Mouse (Mus musculus) limb, embryonic 14.5 days (tissue): ENCODE data around the gene Trhr2. TPM values are rescaled to one million over a fixed set of nuclear protein-coding genes. Genes with fewer than 3 reads are reported as not detected.
A peak's percentile ranks its signal among the peaks of the same experiment; 100 is the strongest.

Experiments used
- ATAC-seq: fragments of 200-750 bp; cut with Nextera tagmentation; 2 replicates; pipeline ENCODE4 v1.8.0; 2017; ENCODE audit warnings: low read depth, moderate number of reproducible peaks, moderate TSS enrichment; ENCODE audit not compliant: low FRiP score
- DNase-seq: peaks from one replicate; pipeline ENCODE4 v3.0.0-alpha.2; 2015; ENCODE audit warnings: low spot score
- H3K27ac ChIP-seq: fragments of 300-500 bp; sonication (generic); replicated peaks from 2 replicates; pipeline ENCODE4 v1.5.1; 2014; ENCODE audit warnings: low read depth, mild to moderate bottlenecking, low read length, moderate library complexity, mixed read lengths
- H3K27me3 ChIP-seq: fragments of 300-500 bp; sonication (generic); 2 replicates; pipeline ENCODE4 v1.6.1; 2014; ENCODE audit warnings: low read length, mixed read lengths; ENCODE audit not compliant: control insufficient read depth, insufficient read depth
- H3K36me3 ChIP-seq: fragments of 300-500 bp; sonication (generic); 2 replicates; pipeline ENCODE4 v1.6.1; 2014; ENCODE audit warnings: mild to moderate bottlenecking, low read length, moderate library complexity, mixed read lengths; ENCODE audit not compliant: control insufficient read depth, insufficient read depth
- H3K4me1 ChIP-seq: fragments of 300-500 bp; sonication (generic); 2 replicates; pipeline ENCODE4 v1.6.1; 2014; ENCODE audit warnings: antibody characterized with exemption, low read length, mixed read lengths; ENCODE audit not compliant: control insufficient read depth, insufficient read depth
- H3K4me2 ChIP-seq: fragments of 300-500 bp; sonication (generic); replicated peaks from 2 replicates; pipeline ENCODE4 v1.6.1; 2014; ENCODE audit warnings: low read depth, mild to moderate bottlenecking, low read length, moderate library complexity; ENCODE audit not compliant: severe bottlenecking
- H3K4me3 ChIP-seq: fragments of 300-500 bp; sonication (generic); replicated peaks from 2 replicates; pipeline ENCODE4 v1.5.1; 2014; ENCODE audit warnings: low read length
- H3K9ac ChIP-seq: fragments of 300-500 bp; sonication (generic); 2 replicates; pipeline ENCODE4 v1.6.1; 2014; ENCODE audit warnings: mild to moderate bottlenecking, low read depth, low read length, moderate library complexity; ENCODE audit not compliant: severe bottlenecking
- H3K9me3 ChIP-seq: fragments of 300-500 bp; sonication (generic); 2 replicates; pipeline ENCODE4 v1.6.1; 2016; ENCODE audit warnings: low read length; ENCODE audit not compliant: control insufficient read depth
- POLR2A ChIP-seq: fragments of 200-500 bp; IDR thresholded peaks from 2 replicates; pipeline ENCODE4 v1.8.0; 2012; ENCODE audit warnings: inconsistent platforms, mild to moderate bottlenecking, moderate library complexity, borderline replicate concordance; ENCODE audit not compliant: insufficient read depth, insufficient read length; ENCODE audit errors: extremely low read depth
- WGBS: fragments of 180-500 bp; shearing (Covaris S2); extraction: QIAGEN DNeasy Blood & Tissue Kit; methylation state at CpG from one replicate; pipeline ENCODE4 v1.1.7; 2014; 5-methylcytosine and 5-hydroxymethylcytosine counted together
- polyA plus RNA-seq, 2 experiments: library from polyadenylated mRNA; depleted of rRNA in 1 of 2; stranded (reverse) in 1 of 2; unstranded in 1 of 2; fragments of >200 nt; fragmentation: Nextera tagmentation in 1 of 2; extraction: Ambion mirVana in 1 of 2; gene quantifications; 2 replicates each; pipeline versions ENCODE4 v1.2.1 to v1.2.3; 2012 to 2014

The Trhr2 gene
- polyA plus RNA-seq, 2 experiments, result 1.7 TPM; not detected in 1

GRCm38 (mm10) chr8:122319045-122319707 is 41.4 kb downstream of the Trhr2 start:
- H3K9ac ChIP-seq, result no peak overlapping the region
- H3K4me1 ChIP-seq, result no peaks in the 10 kb centered on the region; the same call in 1 of the 2 replicates
- DNase-seq, result no peak
- H3K4me3 ChIP-seq, result no peak overlapping the region
- no peak for TF ChIP-seq POLR2A
- no peak overlapping the region for H3K27ac ChIP-seq
- WGBS, result 75% methylated on average over 11 of the region's 11 CpGs
- no peak overlapping the region for H3K4me2 ChIP-seq
- no peaks in the 10 kb centered on the region for H3K9me3 ChIP-seq
- ATAC-seq, result no peak
- H3K36me3 ChIP-seq, result no peaks in the 10 kb centered on the region
- no peaks in the 10 kb centered on the region for H3K27me3 ChIP-seq

DNA sequence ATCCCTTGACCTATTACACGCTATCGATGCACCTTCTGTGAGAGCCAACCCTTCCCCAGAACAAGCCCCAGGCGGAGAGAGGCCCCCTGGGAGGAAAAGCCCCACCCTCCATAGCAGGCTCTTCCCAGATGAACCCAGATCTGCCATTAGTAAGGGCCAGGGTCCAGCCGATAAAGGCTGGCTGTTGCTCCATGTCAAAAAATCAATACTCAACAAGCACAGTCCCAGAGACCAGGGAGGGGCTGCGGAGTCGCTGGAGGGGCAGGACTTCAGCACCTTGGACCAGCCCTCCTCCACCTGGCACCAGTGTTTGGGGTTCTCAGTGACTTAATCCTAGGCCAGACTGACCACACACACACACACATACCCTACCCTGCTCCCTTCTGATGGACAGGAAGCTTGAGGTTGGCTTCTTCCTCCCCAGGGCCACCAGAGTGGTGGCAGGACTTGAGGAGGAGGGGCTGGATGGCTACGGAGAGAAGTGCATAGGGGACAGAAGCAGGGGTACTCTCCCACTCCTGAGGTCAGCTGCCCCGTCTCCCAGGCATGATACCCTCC is 42.5 kb downstream of the Trhr2 start:
- no peak overlapping the region for H3K27ac ChIP-seq
- DNase-seq (no peak), ATAC-seq (no peak)
- no peak overlapping the region for H3K4me3 ChIP-seq
- no peaks in the 10 kb centered on the region for H3K36me3 ChIP-seq
- WGBS, result 60% methylated on average over 8 of the region's 8 CpGs
- no peak for TF ChIP-seq POLR2A
- no peaks in the 10 kb centered on the region for H3K27me3 ChIP-seq
- no peak overlapping the region for H3K4me2 ChIP-seq
- H3K4me1 ChIP-seq, result no peaks in the 10 kb centered on the region
- H3K9me3 ChIP-seq, result no peaks in the 10 kb centered on the region
- H3K9ac ChIP-seq, result no peak overlapping the region

DNA sequence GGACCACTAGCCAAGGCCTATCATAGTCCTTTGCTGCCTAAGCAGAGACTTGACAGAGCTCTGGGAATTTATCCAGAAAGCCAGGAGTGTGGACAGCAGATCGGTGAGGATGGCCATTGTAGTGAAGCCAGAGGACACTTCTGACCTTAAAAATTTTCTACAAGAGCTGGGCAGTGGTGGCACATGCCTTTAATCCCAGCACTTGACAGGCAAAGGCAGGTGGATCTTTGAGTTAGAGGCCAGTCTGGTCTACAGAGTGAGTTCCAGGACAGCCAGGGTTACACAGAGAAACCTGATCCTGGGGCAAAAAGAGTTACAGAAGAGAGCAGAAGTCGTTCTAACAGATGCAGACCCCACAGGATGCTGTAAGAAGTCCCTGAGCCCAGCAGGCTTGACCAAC is 44.1 kb downstream of the Trhr2 start:
- Histone ChIP-seq H3K4me1 (no peaks in the 10 kb centered on the region), H3K9ac (no peak overlapping the region), H3K27ac (no peak overlapping the region)

DNA sequence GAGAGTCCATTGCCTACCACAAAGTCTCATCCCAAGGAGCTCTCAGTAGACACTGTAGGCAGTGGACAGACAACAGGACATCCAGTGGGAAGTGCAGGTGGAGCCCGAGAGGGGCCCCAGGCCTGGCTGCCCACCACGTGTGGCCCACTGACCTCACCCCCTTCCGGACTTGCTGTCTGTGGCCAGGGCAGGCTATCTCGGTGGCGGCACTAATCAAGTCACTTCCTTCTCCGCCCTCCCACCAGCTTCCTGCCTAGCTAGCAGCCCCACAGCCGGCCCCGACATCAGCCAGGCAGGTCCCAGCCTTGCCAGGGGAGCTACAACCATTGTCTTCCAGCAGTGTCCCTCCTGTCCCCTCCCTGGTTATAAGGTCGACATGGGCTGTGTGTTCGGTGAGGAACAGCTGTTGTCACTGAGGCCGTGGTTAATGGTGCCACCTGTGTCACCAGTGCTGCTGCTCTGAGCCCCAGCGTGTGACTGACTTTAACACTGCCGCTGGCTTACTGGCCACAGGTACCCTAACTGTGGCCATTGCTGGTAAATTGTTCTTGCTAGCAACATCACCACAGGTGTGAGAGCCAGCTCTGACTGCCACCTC is 45.5 kb downstream of the Trhr2 start:
- Histone ChIP-seq H3K9me3 (no peaks in the 10 kb centered on the region), H3K4me3 (no peak overlapping the region), H3K36me3 (no peaks in the 10 kb centered on the region), H3K27me3 (no peaks in the 10 kb centered on the region), H3K27ac (0 out of 2 replicates have a peak overlapping the region, but pooled peaks have one; percentile 5), H3K4me2 (no peak overlapping the region), H3K4me1 (no peaks in the 10 kb centered on the region), H3K9ac (no peak overlapping the region)
- no peak for ATAC-seq
- TF ChIP-seq POLR2A, result no peak
- no peak for DNase-seq
- WGBS, result 48% methylated on average over 12 of the region's 13 CpGs

More for the DNA sequence above, 44.1 kb downstream of the Trhr2 start:
- no peaks in the 10 kb centered on the region for H3K9me3 ChIP-seq
- H3K4me2 ChIP-seq, result no peak overlapping the region
- 41% methylated on average over 2 of the region's 2 CpGs for WGBS
- no peak for TF ChIP-seq POLR2A
- no peak for DNase-seq
- H3K27me3 ChIP-seq, result no peaks in the 10 kb centered on the region
- H3K36me3 ChIP-seq, result no peaks in the 10 kb centered on the region
- H3K4me3 ChIP-seq, result no peak overlapping the region
- no peak for ATAC-seq

DNA sequence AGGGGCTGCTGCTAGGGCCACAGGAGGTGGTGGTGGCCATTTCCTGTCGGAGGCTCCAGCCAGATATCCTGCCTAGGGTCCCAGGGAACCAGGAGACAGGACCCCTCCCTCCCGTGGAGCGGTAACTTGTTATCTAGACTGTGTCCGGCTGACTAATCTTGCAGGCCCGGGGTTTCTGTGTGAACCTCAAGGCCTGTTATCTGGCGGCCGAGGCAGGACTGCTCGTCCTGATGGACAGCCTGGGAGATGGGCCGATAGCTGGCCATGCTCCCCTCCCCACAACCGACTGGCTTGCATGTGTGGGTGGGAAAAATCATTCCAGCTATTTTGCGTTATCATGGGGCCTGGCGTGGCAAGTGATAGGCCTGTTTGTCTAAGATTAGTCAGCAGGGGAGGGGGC is 47.2 kb downstream of the Trhr2 start:
- Histone ChIP-seq H3K27ac (no peak overlapping the region), H3K4me2 (no peak overlapping the region), H3K4me3 (no peak overlapping the region), H3K9me3 (no peaks in the 10 kb centered on the region), H3K36me3 (no peaks in the 10 kb centered on the region), H3K9ac (no peak overlapping the region), H3K4me1 (no peaks in the 10 kb centered on the region), H3K27me3 (no peaks in the 10 kb centered on the region)
- 56% methylated on average over 12 of the region's 12 CpGs for WGBS
- no peak for ATAC-seq
- TF ChIP-seq POLR2A, result no peak
- DNase-seq, result no peak
